17 mouse cellular contexts compared by ENCODE assay signal in genomic region chr19:52112398-52112797, GRCm38 (mm10).
DNase-seq lines count a peak whose midpoint lies in the region; ATAC-seq lines count a peak whose summit lies in the region.
"Had no signal": no experiment of that assay in that cellular context is flagged by ENCODE, and none has a peak within 500 bp of the region (broad histone marks: within the 10 kb centered on the region; RNA-seq: fewer than 3 reads in every experiment).

No protein-coding gene starts in this region.

- 37% methylated on average over 3 of the region's 3 CpGs for WGBS in hindbrain, embryonic 14.5 days
- WGBS in hindbrain, embryonic 11.5 days, result 49% methylated on average over 3 of the region's 3 CpGs
- WGBS in forebrain, embryonic 13.5 days, result 59% methylated on average over 3 of the region's 3 CpGs

- no peak overlapping the region for H3K9ac ChIP-seq in hindbrain, embryonic 14.5 days
- no peak overlapping the region for H3K9ac ChIP-seq in hindbrain, embryonic 11.5 days (ENCODE audit: low read depth, low read length)
- H3K9ac ChIP-seq in forebrain, embryonic 13.5 days, result no peak overlapping the region
- H3K9ac ChIP-seq: midbrain, embryonic 13.5 days; neural tube, embryonic 12.5 days had no signal

- peaks cover 4% of the 10 kb centered on the region; the same call in 1 of the 2 replicates for H3K9me3 ChIP-seq in hindbrain, embryonic 14.5 days (ENCODE audit: control insufficient read depth, low read length)
- no peaks in the 10 kb centered on the region for H3K9me3 ChIP-seq in hindbrain, embryonic 11.5 days (ENCODE audit: control insufficient read depth, low read length)
- peaks cover 3% of the 10 kb centered on the region; the same call in 1 of the 2 replicates for H3K9me3 ChIP-seq in forebrain, embryonic 13.5 days (replicated peaks)
- H3K9me3 ChIP-seq: neural tube, embryonic 12.5 days had no signal

- no peaks in the 10 kb centered on the region for H3K27me3 ChIP-seq in hindbrain, embryonic 14.5 days (ENCODE audit: control insufficient read depth, insufficient read depth, low read length)
- no peaks in the 10 kb centered on the region for H3K27me3 ChIP-seq in hindbrain, embryonic 11.5 days (ENCODE audit: control insufficient read depth, insufficient read depth, low read length)
- no peaks in the 10 kb centered on the region for H3K27me3 ChIP-seq in forebrain, embryonic 13.5 days
- H3K27me3 ChIP-seq: midbrain, embryonic 13.5 days; neural tube, embryonic 12.5 days had no signal

- H3K4me1 ChIP-seq in hindbrain, embryonic 14.5 days (replicated peaks; ENCODE audit: control insufficient read depth, insufficient read depth, low read length), result no peaks in the 10 kb centered on the region
- H3K4me1 ChIP-seq in hindbrain, embryonic 11.5 days (replicated peaks; ENCODE audit: control insufficient read depth, insufficient read depth, low read length), result no peaks in the 10 kb centered on the region
- H3K4me1 ChIP-seq in forebrain, embryonic 13.5 days, result no peaks in the 10 kb centered on the region
- H3K4me1 ChIP-seq: neural tube, embryonic 12.5 days had no signal

- H3K4me2 ChIP-seq in hindbrain, embryonic 14.5 days (replicated peaks), result no peak overlapping the region
- no peak overlapping the region for H3K4me2 ChIP-seq in hindbrain, embryonic 11.5 days (replicated peaks; ENCODE audit: low read depth, low read length)
- H3K4me2 ChIP-seq in forebrain, embryonic 13.5 days, result no peak overlapping the region
- H3K4me2 ChIP-seq: midbrain, embryonic 13.5 days; neural tube, embryonic 12.5 days had no signal

- peak; percentile 33 for DNase-seq in hindbrain, embryonic 14.5 days (ENCODE audit: low spot score)
- no peak for DNase-seq in hindbrain, embryonic 11.5 days (ENCODE audit: low spot score)
- peak; percentile 2 for DNase-seq in retina, adult 2 months (ENCODE audit: low read depth, low spot score)
- DNase-seq in retina, embryonic 14.5 days (ENCODE audit: low spot score), result no peak
- DNase-seq in cerebellum, adult 9-11 months, result peak; percentile 14
- DNase-seq in telencephalon, adult 2 months (ENCODE audit: low read depth, low spot score), result peak; percentile 6
- no peak for DNase-seq in testis, postnatal 10 days (ENCODE audit: low spot score)
- DNase-seq: adrenal gland, postnatal 36 days; gastrocnemius, postnatal 36 days; kidney, adult 18-20 months; kidney, postnatal 4 days; retina, postnatal 1 day had no signal

- no peaks in the 10 kb centered on the region for H3K36me3 ChIP-seq in hindbrain, embryonic 14.5 days (replicated peaks; ENCODE audit: control insufficient read depth, insufficient read depth)
- no peaks in the 10 kb centered on the region for H3K36me3 ChIP-seq in hindbrain, embryonic 11.5 days (ENCODE audit: control insufficient read depth, insufficient read depth, low read length)
- no peaks in the 10 kb centered on the region for H3K36me3 ChIP-seq in forebrain, embryonic 13.5 days (ENCODE audit: poor library complexity, severe bottlenecking)
- H3K36me3 ChIP-seq: hindbrain, embryonic 10.5 days; midbrain, embryonic 13.5 days; neural tube, embryonic 12.5 days had no signal

- no peak overlapping the region for H3K27ac ChIP-seq in hindbrain, embryonic 14.5 days
- H3K27ac ChIP-seq in hindbrain, embryonic 11.5 days (ENCODE audit: low read depth, low read length), result no peak overlapping the region
- H3K27ac ChIP-seq in forebrain, embryonic 13.5 days, result no peak overlapping the region
- H3K27ac ChIP-seq: hindbrain, embryonic 10.5 days; macrophage; midbrain, embryonic 13.5 days; neural tube, embryonic 12.5 days had no signal

- H3K4me3 ChIP-seq in hindbrain, embryonic 14.5 days (replicated peaks; ENCODE audit: low read length), result no peak overlapping the region
- no peak overlapping the region for H3K4me3 ChIP-seq in hindbrain, embryonic 11.5 days (ENCODE audit: low read depth, low read length)
- no peak overlapping the region for H3K4me3 ChIP-seq in forebrain, embryonic 13.5 days
- H3K4me3 ChIP-seq: hindbrain, embryonic 10.5 days; midbrain, embryonic 13.5 days; neural tube, embryonic 12.5 days had no signal

- ATAC-seq in hindbrain, embryonic 14.5 days (ENCODE audit: low FRiP score), result no peak
- no peak for ATAC-seq in hindbrain, embryonic 11.5 days (ENCODE audit: low FRiP score)
- ATAC-seq in forebrain, embryonic 13.5 days, result no peak
- ATAC-seq: midbrain, embryonic 13.5 days had no signal

Comparison
In these comparisons a context has a peak if more than half of its experiments do, and no peak if none do; other contexts are left out.
1. DNase-seq: peak in hindbrain, embryonic 14.5 days (single experiment), retina, adult 2 months (single experiment), cerebellum, adult 9-11 months (single experiment) and telencephalon, adult 2 months (single experiment); none in hindbrain, embryonic 11.5 days (single experiment), retina, embryonic 14.5 days (single experiment) and testis, postnatal 10 days (single experiment).